Mouse (Mus musculus) CH12.LX (cell line): ENCODE data around the gene Tufm. TPM values are rescaled to one million over a fixed set of nuclear protein-coding genes. Genes with fewer than 3 reads are reported as not detected.

ENCODE experiments used
- DNase-seq: peaks from one replicate; pipeline ENCODE4 v3.0.0-alpha.2; 2013; ENCODE audit errors: extremely low read depth
- H3K27ac ChIP-seq: 2 replicates; pipeline ENCODE4 v1.5.1; 2012; ENCODE audit warnings: low read depth, mild to moderate bottlenecking, control low read depth, moderate library complexity; ENCODE audit not compliant: insufficient read depth
- H3K27me3 ChIP-seq: replicated peaks from 2 replicates; pipeline ENCODE3; 2012; ENCODE audit warnings: inconsistent platforms
- H3K36me3 ChIP-seq, 2 experiments: replicated peaks in 1 of 2; 2 replicates each; pipeline versions ENCODE3 to v1.6.1; 2012; ENCODE audit warnings: inconsistent platforms in 1 of 2, low read length in 1 of 2, mild to moderate bottlenecking in 1 of 2, mixed read lengths in 1 of 2, moderate library complexity in 1 of 2; ENCODE audit not compliant: control insufficient read depth in 1 of 2, insufficient read depth in 1 of 2
- H3K4me1 ChIP-seq, 2 experiments: 2 replicates each; pipeline ENCODE4 v1.6.1; 2012; ENCODE audit warnings: inconsistent platforms in 1 of 2, moderate library complexity in 1 of 2; ENCODE audit not compliant: insufficient read depth in 2 of 2, control insufficient read depth in 1 of 2
- H3K4me2 ChIP-seq: 2 replicates; pipeline ENCODE4 v1.6.1; 2012; ENCODE audit warnings: low read depth, mild to moderate bottlenecking, control low read depth; ENCODE audit not compliant: poor library complexity, insufficient read depth, severe bottlenecking
- H3K4me3 ChIP-seq, 3 experiments: fragments of 150-350 bp in 1 of 3; sonication (generic) in 1 of 3; replicated peaks in 1 of 3; 2 replicates each; pipeline versions ENCODE3 to v1.5.1; 2011 to 2012; ENCODE audit warnings: low read depth in 2 of 3, low read length in 2 of 3, mild to moderate bottlenecking in 2 of 3, moderate library complexity in 2 of 3, control low read depth in 1 of 3, improper control_type of control experiment in 1 of 3, inconsistent platforms in 1 of 3, mixed read lengths in 1 of 3; ENCODE audit not compliant: poor library complexity in 1 of 3
- H3K79me2 ChIP-seq: replicated peaks from 2 replicates; pipeline ENCODE4 v1.6.1; 2012; ENCODE audit warnings: mild to moderate bottlenecking, moderate library complexity; ENCODE audit not compliant: control insufficient read depth, poor library complexity, insufficient read depth, severe bottlenecking; ENCODE audit errors: extremely low read depth
- H3K9ac ChIP-seq: 2 replicates; pipeline ENCODE4 v1.6.1; 2012; ENCODE audit warnings: low read depth, mild to moderate bottlenecking, control low read depth, moderate library complexity; ENCODE audit not compliant: insufficient read depth
- H3K9me3 ChIP-seq: replicated peaks from 2 replicates; pipeline ENCODE3; 2012; ENCODE audit warnings: low read length, inconsistent platforms, mixed read lengths
- CHD2 ChIP-seq: IDR thresholded peaks from 2 replicates; pipeline ENCODE4 v1.6.1; 2011; ENCODE audit warnings: low read length, improper control_type of control experiment
- IRF4 ChIP-seq: IDR thresholded peaks from 2 replicates; pipeline ENCODE4 v1.6.1; 2014; ENCODE audit warnings: low read depth, mild to moderate bottlenecking, inconsistent platforms, low read length, improper control_type of control experiment
- JUND ChIP-seq: conservative IDR thresholded peaks from 2 replicates; pipeline ENCODE4 v1.6.1; 2011; ENCODE audit warnings: low read depth, low read length, improper control_type of control experiment
- KAT2A ChIP-seq: IDR thresholded peaks from 2 replicates; pipeline ENCODE4 v1.6.1; 2012; ENCODE audit warnings: low read length, improper control_type of control experiment, inconsistent platforms; ENCODE audit not compliant: insufficient replicate concordance
- NRF1 ChIP-seq: IDR thresholded peaks from 2 replicates; pipeline ENCODE4 v1.6.1; 2014; ENCODE audit warnings: low read depth, mild to moderate bottlenecking, inconsistent platforms, low read length, improper control_type of control experiment, moderate library complexity
- PAX5 ChIP-seq: IDR thresholded peaks from 2 replicates; pipeline ENCODE4 v1.6.1; 2012; ENCODE audit warnings: low read length, inconsistent platforms, mixed read lengths
- POLR2A ChIP-seq: IDR thresholded peaks from 2 replicates; pipeline ENCODE4 v1.6.1; 2011; ENCODE audit warnings: low read depth, mild to moderate bottlenecking, improper control_type of control experiment, low read length
- POLR2AphosphoS2 ChIP-seq: IDR thresholded peaks from 2 replicates; pipeline ENCODE4 v1.6.1; 2011; ENCODE audit warnings: low read depth, low read length, improper control_type of control experiment
- SIN3A ChIP-seq: IDR thresholded peaks from 2 replicates; pipeline ENCODE4 v1.6.1; 2012; ENCODE audit warnings: low read length, improper control_type of control experiment, inconsistent platforms
- TBP ChIP-seq: conservative IDR thresholded peaks from 2 replicates; pipeline ENCODE4 v1.6.1; 2011; ENCODE audit warnings: low read depth, low read length, improper control_type of control experiment
- USF1 ChIP-seq: IDR thresholded peaks from 2 replicates; pipeline ENCODE4 v1.6.1; 2014; ENCODE audit warnings: low read depth, mild to moderate bottlenecking, inconsistent platforms, low read length, improper control_type of control experiment
- ZC3H11A ChIP-seq: IDR thresholded peaks from 2 replicates; pipeline ENCODE4 v1.6.1; 2012; ENCODE audit warnings: low read depth, mild to moderate bottlenecking, inconsistent platforms, low read length, improper control_type of control experiment
- ZKSCAN1 ChIP-seq: IDR thresholded peaks from 2 replicates; pipeline ENCODE4 v1.6.1; 2012; ENCODE audit warnings: low read depth, inconsistent platforms, low read length, improper control_type of control experiment, borderline replicate concordance
- ZMIZ1 ChIP-seq: IDR thresholded peaks from 2 replicates; pipeline ENCODE4 v1.6.1; 2012; ENCODE audit warnings: low read depth, mild to moderate bottlenecking, inconsistent platforms, low read length, improper control_type of control experiment
- dilution Hi-C: fragments of 300-500 bp; cut with MboI; formaldehyde crosslinking; loops from 2 replicates; pipeline ENCODE4 v1.14.3; 2020; ENCODE audit warnings: low sequenced_read_pairs; ENCODE audit not compliant: extremely low pct_unique_long_range_greater_than_20kb, extremely low pct_ligation_motif_present
- in situ Hi-C: fragments of 300-500 bp; cut with MboI; formaldehyde crosslinking; loops from 3 replicates; pipeline ENCODE4 v1.14.3; 2019; ENCODE audit warnings: low sequenced_read_pairs, low pct_ligation_motif_present, low pct_unique_long_range_greater_than_20kb, mixed read lengths
- polyA plus RNA-seq: library from polyadenylated mRNA; unstranded; fragments of >175 nt; gene quantifications from 2 replicates; pipeline ENCODE4 v1.2.1, GENCODE M21; 2012; ENCODE audit warnings: low read depth; ENCODE audit not compliant: insufficient read length
- total RNA-seq, 2 experiments: library from RNA; depleted of rRNA; stranded (reverse); fragments of 300-350 nt in 1 of 2; fragments of >200 nt in 1 of 2; gene quantifications; 2 replicates each; pipeline ENCODE4 v1.2.3; 2012 to 2014

Tufm gene
- total RNA-seq (2012; rRNA removed) (156 and 183 TPM in 2 replicates), total RNA-seq (2014; rRNA removed) (115 and 123 TPM in 2 replicates), polyA plus RNA-seq (219 and 224 TPM in 2 replicates)

DNA sequence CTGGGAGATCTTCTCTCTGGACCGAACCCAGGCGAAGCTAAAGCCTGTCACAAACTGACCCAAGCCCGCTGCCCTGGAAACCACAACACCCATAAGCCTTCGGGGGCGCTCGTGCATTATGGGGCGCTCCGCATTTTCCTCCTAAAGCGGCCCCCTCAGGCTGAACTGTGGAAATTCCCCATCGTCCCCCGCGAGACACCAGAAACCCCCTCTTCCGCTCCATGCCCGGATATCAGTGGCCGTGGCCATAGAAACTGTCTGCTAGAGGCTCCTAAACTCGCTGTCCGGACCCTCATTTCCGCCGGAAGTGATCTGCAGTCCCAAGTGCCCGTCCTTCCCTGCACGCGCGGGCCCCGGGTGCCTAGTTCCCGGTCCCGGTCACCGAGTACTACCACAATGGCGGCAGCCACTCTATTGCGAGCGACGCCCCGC lies at the start of gene Tufm:
Gene Tufm (plus strand): TSS at position 310 of the 432 bp plus-strand sequence.
- peak within 1 kb of the TSS; percentile 87 to 94 (median 91) for H3K4me3 ChIP-seq
- peaks cover 27 to 33% of the 10 kb centered on the region in 2 experiments for H3K36me3 ChIP-seq
- dilution Hi-C loops (no loop called here), in situ Hi-C loops (no loop called here)
- H3K9me3 ChIP-seq: no peaks in the 10 kb centered on the region
- H3K4me2 ChIP-seq: peak within 1 kb of the TSS; percentile 90
- DNase-seq: peak; percentile 98
- H3K4me1 ChIP-seq: peaks cover 2 to 28% of the 10 kb centered on the region in 2 experiments
- H3K27ac ChIP-seq: peak within 1 kb of the TSS; percentile 68; the same call in 1 of the 2 replicates
- H3K79me2 ChIP-seq: peaks cover 15% of the 10 kb centered on the region; the same call in 1 of the 2 replicates
- peak within 1 kb of the TSS; percentile 98 for H3K9ac ChIP-seq
- TF ChIP-seq TBP (0 out of 2 replicates have a peak, but pooled peaks have one; percentile 37), POLR2A (peak; percentile 78), PAX5 (no peak), POLR2AphosphoS2 (no peak), ZMIZ1 (no peak), ZKSCAN1 (no peak), NRF1 (no peak), IRF4 (no peak), CHD2 (no peak)
- TF ChIP-seq, all 38 proteins: peak for 2
- no peaks in the 10 kb centered on the region for H3K27me3 ChIP-seq

DNA sequence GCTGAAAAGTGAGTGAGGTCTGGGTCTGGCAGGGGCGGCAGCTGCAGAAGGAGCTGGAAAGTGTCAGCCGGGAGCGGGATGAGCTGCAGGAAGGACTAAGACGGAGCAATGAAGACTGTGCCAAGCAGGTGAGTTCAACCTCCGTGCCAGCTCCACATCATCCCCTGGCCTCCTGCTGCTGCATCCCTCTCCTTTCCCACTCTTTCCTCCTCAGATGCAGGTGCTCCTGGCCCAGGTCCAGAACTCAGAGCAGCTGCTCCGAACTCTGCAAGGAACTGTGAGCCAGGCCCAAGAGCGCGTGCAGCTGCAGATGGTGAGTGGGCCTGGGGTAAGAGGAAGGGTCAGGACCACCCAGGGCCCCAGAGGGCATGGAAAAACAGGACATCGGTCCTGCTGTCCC lies 47.0 kb upstream of the Tufm start:
- Histone ChIP-seq H3K4me3 (no peak overlapping the region), H3K27ac (no peak overlapping the region), H3K4me2 (no peak overlapping the region), H3K9me3 (no peaks in the 10 kb centered on the region), H3K27me3 (no peaks in the 10 kb centered on the region), H3K36me3 (peaks cover 56 to 93% of the 10 kb centered on the region in 2 experiments), H3K79me2 (no peaks in the 10 kb centered on the region), H3K9ac (no peak overlapping the region), H3K4me1 (peaks cover 0 to 6% of the 10 kb centered on the region in 2 experiments; a peak in 2 of 4 replicates)
- dilution Hi-C loops (no loop called here), in situ Hi-C loops (no loop called here)
- TF ChIP-seq USF1: no peak
- no peak for TF ChIP-seq JUND
- no peak for TF ChIP-seq SIN3A
- no peak for TF ChIP-seq TBP
- TF ChIP-seq ZC3H11A: no peak
- no peak for TF ChIP-seq KAT2A
- no peak for TF ChIP-seq ZKSCAN1
- no peak for TF ChIP-seq PAX5
- DNase-seq: no peak
